Mouse (Mus musculus) urinary bladder, postnatal 14 days (tissue): ENCODE data around the gene Eps8l2.

Experiments used
- DNase-seq: peaks from one replicate; pipeline ENCODE4 v3.0.0; 2021; ENCODE audit warnings: low spot score

The Eps8l2 gene

DNA sequence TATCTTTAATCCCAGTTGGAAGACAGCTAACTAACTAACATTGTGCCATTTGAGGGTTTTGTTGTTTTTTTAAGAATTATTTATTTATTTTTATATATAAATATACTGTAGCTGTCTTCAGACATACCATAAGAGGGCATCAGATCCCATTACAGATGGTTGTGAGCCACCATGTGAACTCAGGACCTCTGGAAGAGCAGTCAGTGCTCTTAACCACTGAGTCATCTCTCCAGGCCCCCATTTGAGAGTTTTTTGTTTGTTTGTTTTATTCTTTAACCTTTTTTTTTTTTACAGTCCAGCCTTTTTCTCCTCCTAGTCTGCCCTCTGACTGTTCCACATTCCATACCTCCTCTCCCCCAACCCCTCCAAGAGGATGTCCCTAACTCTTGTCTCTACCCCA is 8.0 kb upstream of the Eps8l2 start:
- DNase-seq = no peak

DNA sequence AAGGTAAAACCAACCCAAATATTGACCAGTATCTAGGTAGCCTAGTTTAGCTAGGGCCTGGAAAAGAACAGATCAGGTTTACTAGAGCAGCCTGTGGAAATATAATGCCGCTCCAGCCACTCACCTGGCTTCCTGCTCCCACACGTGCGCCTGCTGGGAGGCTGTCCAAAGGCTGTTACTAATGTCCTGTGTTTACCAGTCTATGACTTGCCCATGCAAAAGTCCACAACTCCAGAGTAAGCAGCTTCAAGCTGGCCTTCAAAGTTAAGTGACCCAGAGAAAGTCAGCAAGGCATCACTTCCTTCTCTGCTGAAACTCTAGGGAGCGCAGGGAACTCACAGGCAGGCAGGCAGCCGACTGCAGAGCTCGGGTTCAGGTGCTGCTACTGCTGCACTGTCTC is 6.7 kb upstream of the Eps8l2 start:
- peak; percentile 61 for DNase-seq

DNA sequence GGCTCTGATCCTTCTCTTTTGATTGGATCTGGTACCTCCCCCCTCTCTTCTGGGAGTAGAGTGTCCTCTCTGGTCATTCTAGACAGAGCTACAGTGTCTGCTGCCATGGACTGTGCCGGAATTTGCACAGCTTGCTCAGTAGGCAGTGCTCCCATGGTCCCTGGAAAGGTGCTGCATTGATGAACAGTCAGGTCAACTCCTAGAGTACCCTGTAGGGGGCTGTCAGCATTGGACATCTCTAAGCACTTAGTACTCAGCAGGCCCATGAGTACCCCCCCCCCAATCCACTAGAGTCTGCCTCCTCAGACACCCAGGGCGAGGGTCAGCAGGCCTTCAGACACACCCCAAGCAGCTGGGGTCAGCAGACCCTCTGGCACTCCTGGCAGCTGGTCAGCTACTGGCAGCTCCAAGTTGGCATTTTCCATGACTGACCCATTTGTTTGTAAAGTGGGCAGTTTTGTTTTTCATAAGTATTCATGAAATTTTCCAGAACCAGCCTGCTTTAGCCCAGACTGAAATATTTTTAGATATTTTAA is 3.6 kb upstream of the Eps8l2 start:
- no peak for DNase-seq

DNA sequence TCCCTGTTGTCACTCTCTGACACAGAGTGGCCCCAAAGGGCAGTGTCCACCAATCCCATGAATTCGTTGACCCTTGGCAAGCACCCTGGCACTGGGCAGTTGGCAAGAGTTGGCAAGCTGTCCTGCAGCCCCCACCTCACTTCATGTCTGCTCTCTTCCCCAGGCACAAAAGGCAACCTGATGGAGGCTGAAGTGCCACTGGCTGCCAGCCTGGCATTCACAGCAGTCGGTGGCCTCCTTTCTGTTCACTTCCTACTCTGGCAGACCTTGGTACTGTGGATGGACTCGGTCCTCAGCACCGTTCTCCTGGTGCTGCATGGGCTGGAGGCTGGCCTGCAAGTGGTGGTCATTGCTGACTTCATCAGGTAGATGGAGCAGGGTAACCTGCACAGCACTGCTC is 3.0 kb upstream of the Eps8l2 start:
- DNase-seq = no peak

DNA sequence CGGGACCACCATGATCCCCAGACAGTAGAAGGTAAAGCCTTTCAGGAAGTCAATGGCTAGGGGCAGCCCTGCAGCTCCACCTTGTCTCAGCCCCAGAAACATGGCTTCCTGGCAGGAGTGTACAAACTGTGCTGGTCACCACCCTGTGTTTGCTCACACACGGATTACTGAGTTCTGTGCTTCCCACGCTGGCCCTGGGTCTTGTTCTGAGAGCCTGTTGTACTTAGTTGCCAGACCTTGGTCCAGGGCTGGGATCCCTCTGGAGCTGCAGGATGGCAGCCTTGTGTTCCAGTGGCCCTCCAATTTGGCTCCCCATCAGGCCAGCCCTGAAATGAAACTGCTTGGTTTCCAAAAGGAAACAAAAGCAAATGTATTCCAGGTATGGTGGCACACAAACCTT is 2.4 kb upstream of the Eps8l2 start:
- no peak for DNase-seq

DNA sequence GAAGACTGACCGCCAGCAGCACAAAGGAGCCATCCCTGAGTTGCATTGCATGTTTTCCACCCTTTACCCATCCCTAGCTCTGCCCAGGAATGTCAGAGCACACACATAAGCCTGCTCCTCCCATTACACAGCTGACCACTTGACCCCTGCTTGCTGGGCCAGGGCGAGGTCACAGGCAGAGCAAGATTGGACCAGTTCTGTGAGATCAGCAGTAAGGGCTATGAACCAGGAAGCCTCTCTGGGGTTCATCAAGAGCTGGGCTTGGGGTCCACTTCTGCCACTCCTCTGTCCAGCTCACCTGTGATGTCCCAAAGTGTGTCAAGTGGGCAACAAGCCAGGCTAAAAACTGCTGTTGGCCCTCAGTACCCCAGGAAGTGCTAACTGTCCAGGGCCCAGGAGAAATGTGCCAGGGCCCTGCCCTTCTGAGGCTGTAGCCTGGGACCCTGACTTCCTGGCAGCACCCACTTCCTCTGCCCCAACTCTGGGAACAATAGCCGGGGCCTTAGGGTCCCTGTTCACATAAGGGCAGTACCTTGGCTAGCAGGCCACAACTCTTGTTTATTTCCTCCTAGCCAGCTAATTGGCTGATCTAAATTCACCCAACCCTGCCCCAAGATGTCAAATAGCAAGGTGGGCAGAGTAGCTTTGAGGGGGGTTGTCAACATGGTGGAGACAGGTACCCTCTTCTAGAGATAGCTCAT is 814 bp upstream of the Eps8l2 start:
- DNase-seq = no peak

DNA sequence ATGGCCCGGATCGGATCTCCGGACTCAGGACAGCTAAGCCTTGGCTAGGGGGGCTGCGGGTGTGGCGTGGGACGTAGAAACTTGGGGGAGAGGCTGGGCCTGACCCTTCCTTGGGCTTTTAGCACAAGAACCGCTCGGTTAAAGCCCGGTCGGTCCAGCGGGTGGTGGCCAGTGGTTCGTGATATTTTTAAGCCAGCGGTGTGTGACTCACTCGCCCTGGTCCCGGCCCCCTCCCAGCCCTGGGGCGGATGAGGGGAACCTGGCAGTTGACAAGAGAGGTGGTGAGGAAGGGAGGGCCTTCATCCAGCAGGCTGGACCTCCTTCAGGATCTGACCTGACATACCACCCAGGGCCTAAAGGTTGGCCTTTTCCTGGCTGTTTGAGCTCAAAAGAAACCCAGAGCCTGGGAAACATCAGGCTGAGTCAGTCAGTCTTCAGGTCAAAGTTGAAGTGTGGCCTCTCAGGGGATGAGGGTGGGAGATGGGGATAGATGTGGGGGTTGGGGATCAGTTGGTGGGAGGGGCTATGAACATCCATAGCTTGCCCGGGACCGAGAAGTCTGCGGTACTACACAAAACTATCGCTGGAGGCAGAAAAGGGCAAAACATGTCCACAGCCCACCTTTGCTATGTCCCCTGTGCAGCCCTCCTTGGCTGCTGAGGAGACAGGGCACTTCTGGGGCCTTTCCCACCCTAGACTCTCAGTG is 688 bp downstream of the Eps8l2 start:
- DNase-seq = no peak

DNA sequence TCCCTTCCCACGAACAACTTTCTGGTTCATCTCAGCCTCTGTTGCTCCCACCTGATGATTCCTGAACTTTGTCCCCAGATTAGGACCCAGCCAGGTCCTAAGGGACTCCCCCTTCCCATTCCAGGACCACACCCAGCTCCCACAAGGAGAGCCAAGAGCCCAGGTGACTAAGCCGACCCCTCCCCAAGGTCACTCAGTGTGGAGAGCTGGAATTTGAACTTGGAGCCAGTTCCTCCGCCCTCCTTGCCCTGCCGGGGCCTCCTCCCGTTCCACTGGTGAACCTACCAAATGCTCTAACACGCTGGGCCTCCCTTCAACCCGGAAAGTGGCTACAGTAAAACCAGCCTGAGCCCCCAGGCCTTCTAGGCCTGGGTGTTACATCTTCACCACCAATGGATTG is 1.3 kb downstream of the Eps8l2 start:
- no peak for DNase-seq

DNA sequence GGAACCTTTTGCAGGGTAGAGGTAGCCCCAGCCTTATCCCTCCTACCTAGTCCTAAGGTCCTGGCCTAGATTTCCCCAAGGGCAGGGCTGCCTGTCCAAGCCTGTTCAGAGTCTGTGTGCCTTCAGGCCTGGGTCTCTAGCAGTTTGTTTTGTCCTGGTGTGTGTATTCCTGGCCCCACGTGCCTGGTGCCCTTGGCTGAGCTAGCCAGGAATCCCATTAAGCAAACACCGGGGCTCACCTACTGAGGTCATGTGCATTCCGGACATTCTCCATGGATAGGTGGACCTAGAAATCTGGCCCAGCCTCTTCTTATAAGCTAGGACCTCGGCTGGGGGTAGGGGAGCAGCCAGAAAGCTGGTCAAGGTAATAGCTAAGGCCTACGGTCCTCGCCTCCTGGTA is 1.8 kb downstream of the Eps8l2 start:
- peak; percentile 45 for DNase-seq

DNA sequence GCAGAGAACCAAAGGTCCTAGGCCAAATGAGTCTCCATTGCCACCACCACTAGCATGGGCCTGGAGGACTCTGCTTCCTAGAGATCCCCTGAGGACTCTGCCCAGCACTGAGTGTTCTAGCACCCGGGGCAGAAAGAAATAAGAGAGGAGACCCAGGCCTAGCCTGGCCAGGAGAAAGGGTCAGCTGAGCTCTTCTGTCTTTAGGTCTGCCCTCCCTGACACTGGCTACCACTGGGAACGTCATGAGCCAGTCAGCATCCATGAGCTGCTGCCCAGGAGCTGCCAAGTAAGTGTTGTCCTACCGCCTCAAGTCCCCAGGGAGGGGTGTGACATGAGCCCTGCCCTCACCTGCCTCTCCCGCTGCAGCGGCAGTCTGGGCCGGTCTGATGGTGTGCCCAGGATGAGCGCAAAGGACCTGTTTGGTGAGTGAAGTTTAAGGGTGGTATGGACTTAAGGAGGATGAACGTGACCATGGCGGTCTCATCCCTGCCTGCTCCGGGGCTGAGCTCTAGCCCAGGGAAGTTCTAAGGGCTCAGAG is 3.1 kb downstream of the Eps8l2 start:
- no peak for DNase-seq

DNA sequence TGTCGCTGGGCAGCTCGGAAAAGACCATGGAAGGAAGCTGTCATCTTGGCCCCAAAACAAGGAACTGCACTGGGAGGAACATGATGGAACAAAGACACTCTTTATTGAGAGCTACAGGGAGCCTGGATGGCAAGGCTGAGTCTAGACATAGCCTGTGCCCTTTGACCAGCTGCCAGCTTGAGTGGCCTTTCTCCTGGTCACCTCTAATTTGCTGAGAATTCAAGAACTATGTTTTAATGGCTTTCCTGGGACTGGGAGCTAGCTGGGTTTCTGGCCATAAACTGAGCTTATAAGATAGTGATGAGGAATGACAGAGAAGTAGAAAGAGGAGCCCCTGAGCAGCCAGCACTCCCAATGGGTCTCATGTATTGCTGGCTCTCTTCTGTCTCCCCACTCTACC is 4.5 kb downstream of the Eps8l2 start:
- DNase-seq = no peak

DNA sequence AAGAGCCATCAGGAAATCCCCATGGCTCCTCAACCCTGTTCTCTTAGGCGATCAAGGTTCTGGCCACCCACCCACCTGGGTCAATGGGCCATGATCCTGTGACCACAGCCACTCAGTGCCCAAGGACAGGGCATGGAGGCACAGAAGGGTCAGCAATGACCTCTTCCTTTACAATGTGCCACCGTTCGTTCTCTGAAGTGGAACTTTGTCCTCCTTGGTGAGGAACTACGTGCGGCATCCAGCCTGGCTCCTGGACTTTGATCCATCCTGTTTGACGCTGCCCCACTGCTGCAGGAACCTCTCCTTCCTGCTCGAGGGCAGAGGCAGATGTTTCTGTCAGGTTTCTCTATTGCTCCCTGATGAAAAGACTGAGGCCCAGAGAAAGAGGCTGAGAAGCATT is 5.0 kb downstream of the Eps8l2 start:
- DNase-seq = no peak

DNA sequence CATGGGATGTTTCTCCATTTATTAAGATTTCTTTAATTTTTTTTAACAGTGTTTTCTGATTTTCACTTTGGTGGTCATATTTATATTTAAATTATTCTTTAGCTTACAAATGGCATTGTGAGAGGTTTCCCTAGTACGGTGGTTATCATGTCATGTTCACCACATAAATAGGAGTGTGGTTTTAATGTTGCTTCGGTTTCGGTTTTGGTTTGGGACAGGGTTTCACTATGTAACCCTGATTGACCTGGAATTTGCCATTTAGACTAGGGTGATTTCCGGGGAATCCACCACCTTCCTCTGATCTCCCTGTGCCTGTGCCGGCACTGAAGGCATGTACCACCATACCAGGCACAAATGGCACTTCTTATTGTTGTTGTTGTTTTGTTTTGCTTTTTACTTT is 6.1 kb downstream of the Eps8l2 start:
- no peak for DNase-seq

DNA sequence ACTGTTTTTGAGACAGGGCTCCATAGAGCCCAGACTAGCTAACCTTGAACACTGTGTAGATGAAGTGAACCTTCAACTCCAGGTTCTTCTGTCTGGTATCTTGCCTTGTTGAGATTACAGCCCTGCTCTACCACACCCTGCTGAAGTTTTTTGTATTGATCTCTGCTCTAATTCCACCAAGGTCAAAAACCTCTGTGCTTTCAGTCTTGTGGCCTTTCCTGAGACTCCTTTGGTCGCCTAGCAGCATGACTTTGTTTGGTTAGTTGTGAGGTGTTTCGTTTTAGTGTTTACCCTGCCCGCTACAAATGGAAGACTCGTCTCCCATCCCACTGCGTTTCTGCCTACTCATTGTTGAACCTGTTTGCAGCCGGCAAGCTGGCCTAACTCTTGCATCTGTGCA is 12.4 kb downstream of the Eps8l2 start:
- peak; percentile 32 for DNase-seq

DNA sequence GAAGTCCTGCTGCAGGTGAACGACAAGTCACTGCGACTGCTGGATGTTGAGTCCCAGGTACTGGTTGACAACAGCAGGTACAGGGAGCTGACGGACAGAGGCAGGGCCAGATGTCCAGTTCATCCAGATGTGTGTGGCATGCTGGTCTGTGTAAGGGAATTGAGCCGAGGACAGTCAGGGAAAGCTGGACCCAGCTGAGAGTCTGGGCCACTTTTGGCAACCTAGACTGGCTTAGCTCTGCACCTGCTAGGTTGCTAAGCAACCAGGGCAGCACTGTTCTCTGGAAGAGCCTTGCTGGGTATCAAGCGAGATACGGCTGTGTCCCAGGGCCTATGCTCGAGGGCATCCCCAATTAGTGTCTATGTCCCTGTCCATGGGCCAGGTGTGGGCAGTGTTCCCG is 16.4 kb downstream of the Eps8l2 start:
- no peak for DNase-seq

DNA sequence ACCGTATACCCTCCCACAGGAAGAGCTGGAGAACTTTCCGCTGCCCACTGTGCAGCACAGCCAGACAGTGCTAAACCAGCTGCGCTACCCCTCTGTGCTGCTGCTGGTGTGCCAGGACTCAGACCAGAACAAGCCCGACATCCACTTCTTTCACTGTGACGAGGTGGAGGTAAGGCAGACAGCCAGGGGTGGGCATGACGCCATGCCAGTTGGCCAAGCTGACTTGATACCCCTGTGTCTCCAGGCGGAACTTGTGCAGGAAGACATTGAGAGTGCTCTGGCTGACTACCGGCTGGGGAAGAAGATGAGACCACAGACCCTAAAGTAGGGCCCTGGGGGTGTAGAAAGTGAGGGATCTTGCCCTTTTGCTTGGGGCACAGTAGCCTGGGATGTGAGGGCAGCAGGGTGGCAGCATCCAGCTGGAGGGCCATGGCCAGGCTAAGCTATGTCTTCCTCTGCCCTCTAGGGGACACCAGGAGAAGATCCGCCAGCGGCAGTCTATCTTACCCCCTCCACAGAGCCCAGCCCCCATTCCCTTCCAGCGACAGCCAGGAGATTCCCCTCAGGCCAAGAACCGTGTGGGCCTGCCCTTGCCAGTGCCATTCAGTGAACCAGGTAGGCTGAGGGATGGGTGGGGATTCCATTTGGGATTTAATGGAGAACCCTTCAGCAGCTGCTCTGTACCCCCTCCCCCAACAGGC is 17.1 kb downstream of the Eps8l2 start:
- DNase-seq = no peak

DNA sequence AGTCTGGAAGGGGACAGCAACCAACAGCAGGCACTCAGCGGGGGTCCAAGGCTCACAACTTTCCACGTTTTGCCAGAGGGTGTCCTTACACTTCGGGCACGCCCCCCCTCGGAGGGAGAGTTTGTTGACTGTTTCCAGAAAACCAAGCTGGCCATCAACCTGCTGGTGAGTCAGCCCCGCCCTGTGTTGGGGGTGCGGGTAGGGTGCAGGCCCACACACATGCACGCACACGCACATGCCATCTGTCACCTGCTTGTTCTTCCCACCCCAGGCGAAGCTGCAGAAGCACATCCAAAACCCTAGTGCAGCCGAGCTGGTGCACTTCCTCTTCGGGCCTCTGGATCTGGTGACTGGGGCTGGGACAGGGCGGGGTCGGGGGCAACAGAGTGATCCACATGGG is 18.3 kb downstream of the Eps8l2 start:
- DNase-seq = no peak

DNA sequence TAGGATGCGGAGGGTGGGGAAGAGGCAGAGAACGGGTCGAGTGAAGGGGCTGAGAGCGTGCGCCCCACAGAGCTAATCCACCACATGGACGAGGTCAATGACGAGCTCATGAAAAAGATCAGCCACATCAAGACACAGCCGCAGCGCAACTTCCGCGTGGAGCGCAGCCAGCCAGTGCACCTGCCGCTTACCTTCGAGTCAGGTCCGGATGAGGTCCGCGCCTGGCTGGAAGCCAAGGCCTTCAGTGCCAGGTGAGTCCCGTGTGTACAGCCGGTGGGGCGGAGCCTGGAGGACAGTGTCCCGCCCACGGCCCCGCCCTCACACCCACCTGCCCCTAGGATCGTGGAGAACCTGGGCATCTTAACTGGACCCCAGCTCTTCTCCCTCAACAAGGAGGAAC is 22.8 kb downstream of the Eps8l2 start:
- peak; percentile 70 for DNase-seq

DNA sequence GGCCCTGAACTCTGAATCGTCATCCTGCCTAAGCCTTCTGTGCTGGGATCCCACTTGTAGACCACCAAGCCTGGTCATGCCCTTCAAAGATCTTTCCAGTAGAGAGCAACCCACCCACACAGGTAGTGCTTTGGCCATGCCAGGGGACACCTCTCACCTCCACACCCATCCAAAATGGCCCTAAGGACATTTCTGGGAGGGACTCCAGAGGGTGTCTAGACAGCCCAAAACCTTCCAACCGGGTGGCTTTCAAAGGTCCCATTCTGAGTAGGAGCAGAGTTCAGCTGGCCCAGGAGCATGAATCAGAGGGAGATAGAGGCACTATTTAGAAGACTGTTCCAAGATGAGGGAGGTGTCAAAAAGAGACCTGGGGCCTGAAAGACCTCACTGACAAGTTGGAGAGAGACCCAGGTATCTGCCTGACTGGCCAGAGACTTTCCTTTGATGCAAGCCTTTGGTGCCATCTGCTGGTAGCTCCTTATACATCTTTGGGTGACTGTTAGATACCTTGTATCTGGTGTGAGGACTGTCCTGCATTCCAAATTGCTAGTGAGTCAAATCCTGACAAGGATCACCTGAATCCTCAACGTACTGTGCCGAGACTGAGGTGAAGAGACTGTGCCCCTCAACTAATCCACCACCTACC is 24.5 kb downstream of the Eps8l2 start:
- DNase-seq = peak; percentile 80

DNA sequence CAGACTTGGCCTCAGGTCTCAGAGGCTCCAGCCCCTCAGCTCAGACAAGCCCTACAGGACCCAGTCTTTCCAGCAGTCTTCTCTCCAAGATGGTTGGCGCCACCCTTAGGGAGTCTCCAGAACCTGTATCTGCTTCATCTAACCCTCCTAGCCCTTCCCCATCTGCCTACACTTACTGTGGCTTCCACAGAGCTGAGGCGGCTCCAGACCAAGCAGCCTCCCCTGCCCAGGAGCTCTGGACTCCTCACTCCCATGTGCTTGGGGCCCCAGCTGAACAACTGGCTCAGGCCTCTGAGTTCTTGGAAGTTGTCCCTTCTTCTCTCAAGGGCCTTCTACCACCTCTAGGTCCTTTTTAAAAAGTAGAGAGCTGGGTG is 25.1 kb downstream of the Eps8l2 start:
- DNase-seq = no peak

DNA sequence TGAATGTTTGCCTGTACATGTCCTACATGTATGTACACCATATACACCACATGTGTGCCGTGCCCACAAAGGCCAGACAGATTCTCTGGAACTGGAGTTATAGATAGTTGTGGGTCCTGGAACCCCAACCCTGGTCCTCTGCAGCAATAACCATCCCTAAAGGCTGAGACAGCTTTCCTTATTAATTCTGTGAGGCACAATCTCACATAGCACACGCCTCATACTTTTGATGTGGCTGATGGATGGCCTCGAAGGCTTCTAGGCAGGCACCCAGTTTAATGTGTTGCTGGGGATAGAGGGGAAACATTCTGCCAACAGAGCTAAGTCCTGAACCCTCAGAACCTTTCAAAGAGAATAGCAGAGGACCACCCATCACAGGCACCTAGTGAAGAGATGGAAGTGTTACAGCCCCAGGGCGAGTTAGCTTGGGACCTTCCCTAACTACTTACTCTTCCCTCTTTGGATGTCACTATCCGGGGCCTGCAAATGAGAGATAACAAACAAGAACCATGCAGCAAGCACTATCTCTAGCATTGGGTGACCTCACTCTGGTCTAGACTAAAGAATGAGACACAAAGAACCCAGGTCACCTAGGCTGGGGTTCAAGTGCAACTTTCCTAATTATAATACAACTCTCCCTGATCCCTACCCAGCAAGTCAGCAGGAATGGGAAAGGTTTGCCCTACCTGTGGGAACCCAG is 25.8 kb downstream of the Eps8l2 start:
- DNase-seq = no peak

DNA sequence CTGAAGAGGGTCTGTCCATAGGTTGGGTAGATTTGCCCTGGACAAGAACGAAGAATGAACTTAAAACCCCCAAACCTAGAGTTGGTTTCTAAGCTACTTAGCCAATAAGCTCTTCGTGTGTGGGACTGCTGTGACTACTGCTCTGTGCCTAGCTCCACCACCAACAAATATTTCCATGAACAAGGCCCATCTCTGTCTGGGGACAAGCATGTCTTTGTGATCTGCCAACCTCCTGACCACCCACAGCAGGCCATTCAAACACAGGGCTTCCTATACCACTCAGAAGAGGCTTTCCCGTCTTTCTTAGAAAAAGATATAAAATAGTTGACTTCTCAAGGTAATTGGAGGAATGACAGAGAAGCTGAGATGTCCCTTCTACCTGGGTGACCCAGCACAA is 26.4 kb downstream of the Eps8l2 start:
- DNase-seq = no peak
